Mouse (Mus musculus) heart, adult 8-10 months (tissue): Measurements from ENCODE around the gene H2-Aa. TPM values are rescaled to one million over a fixed set of nuclear protein-coding genes. Genes with fewer than 3 reads are reported as not detected.

Experiments used
- DNase-seq: peaks from one replicate; pipeline ENCODE4 v3.0.0; 2022; ENCODE audit warnings: low spot score
- total RNA-seq, 4 experiments: library from RNA; stranded (reverse); gene quantifications; 2 replicates each; pipeline ENCODE4 v1.2.4; 2022

The H2-Aa gene
- total RNA-seq, 4 experiments from 2014 or later: 15.7 to 28.3 (median 26.7) TPM

GRCm38 (mm10) chr17:34300071-34300470 lies 12.4 kb upstream of the H2-Aa start:
- no peak for DNase-seq

DNA sequence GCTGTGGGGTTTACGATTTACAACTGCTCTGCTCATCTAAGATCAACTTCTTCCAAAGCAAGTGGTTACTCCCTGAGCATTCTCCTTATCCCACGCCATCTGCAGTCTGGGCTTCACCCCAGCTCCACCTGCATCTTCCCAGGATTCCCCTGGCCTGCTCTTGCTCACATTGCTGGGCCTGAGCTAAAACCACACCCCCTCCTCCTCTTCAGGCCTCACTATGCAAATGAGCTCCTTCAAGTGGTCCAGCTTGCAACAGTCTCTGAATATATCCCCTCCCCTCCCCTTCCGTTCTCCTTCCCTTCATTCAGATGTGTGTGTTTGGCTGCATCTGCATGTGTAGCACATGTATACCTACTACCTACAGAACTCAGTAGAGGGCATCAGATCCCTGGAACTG lies 11.7 kb upstream of the H2-Aa start:
- DNase-seq: no peak

GRCm38 (mm10) chr17:34295891-34296794 lies 8.5 kb upstream of the H2-Aa start:
- peak; percentile 87 for DNase-seq

DNA sequence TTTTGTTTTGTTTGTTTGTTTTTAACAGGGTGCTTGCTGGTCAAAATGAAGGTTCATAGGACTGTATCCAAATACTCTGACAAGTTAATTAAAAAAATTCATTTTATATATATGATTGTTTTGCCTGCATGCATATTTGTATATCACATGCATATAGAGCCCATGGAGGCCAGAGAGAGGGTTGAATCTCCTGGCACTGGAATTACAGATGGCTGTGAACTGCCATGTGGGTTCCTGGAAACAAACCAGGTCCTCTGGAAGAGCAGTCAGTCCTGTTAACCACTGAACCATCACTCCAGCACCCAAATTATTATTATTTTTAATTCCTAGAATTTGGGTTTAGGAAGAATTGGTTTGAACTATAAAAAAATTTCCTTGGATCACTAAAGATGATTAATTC lies 7.7 kb upstream of the H2-Aa start:
- no peak for DNase-seq

DNA sequence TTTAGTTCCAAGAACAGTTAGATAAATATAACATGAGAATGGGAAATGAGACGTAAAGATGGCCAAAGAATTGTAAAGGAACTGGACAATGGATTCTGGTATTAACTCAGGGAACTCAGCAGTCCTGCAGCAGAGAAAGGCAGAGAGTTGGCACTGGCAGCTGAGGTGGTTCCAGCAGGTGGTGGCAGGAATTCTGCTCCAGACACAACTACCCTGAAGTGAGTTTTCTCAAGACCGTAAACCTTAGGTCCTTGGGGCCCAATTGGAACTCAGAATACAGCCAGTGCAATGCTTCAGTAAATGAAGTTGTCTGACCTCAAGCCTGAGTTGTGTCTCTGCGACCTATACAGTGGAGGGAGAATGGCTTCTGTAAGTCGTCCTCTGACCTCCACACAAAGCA lies 6.6 kb upstream of the H2-Aa start:
- no peak for DNase-seq

GRCm38 (mm10) chr17:34293533-34293932 lies 5.9 kb upstream of the H2-Aa start:
- no peak for DNase-seq

DNA sequence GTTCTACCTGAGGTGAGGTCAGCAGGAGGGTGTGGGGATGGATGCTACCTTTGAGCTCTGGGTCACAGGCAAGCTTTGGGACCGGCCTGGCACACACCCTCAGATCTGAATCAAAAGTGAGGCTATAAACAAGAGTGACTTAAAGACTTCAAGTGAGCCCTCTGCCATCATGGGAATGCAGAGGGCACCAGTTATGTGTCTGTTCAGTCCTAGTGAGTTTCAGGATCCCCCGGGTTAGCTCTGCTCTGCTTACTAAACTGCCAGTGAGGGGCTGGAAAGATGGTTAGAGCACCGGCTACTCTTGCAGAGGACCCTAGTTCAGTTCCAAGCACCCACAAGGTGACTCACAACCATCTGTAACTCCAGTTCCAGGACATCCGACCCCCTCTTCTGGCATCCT lies 4.9 kb upstream of the H2-Aa start:
- no peak for DNase-seq

DNA sequence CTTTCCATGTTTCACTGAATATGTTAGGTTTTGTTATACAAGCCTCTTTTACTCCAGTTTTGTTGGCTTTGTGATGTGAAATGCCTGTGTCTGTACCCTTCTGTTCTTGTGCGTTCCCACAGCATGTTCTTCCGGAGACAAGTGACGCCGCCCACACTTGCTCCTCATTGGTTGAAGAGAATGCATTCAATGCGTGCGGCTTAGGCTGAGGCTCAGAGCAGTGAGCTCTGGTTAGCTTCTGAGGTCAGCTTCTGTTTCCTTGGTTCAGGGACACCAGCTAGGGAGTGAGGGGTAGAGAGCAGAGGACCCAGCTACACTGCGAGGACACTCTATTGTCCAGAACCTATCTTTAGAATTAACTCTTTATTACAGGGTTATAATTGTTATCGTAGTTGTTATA lies 4.0 kb upstream of the H2-Aa start:
- DNase-seq: peak; percentile 69

DNA sequence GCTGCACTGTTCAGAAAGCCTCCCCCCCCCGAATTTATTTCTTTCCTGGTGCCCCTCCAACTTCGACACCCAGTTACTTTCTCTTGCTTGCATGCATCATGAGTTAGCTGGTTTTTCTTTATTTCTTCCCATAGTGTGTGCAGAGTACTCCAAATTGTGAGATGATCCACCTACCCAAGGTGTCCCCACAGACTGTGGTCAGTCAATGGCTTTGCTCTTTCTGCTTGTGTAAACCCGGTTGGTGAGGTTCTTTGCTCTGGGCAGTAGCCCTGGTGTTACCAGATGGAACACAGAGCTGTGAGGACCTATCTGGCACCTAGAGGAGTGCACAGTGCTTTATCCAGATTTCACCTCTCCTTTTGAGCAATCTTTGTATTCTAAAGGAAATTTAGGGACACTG lies 508 bp upstream of the H2-Aa start:
- no peak for DNase-seq

DNA sequence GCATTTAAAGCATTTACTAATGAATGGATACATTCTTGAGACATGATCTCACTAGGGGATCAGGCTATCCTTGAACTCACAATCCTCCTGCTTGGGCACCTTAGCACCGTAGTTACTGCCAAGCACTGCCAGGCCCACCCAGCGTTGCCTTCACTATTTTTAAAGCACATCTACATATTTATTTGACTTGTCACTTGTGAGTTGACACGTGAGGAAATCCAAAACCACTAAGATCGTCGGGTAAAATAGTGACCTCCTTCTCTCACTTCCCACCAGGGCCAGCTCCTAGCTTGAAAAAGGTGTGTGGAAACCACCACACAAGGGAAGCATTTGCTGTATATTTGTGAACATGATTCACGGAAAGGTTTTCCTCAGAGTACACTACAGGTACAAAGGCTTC lies 624 bp downstream of the H2-Aa start:
- DNase-seq: no peak

GRCm38 (mm10) chr17:34286501-34286900 lies 1.1 kb downstream of the H2-Aa start:
- DNase-seq: no peak

GRCm38 (mm10) chr17:34285848-34286247 lies 1.8 kb downstream of the H2-Aa start:
- no peak for DNase-seq

DNA sequence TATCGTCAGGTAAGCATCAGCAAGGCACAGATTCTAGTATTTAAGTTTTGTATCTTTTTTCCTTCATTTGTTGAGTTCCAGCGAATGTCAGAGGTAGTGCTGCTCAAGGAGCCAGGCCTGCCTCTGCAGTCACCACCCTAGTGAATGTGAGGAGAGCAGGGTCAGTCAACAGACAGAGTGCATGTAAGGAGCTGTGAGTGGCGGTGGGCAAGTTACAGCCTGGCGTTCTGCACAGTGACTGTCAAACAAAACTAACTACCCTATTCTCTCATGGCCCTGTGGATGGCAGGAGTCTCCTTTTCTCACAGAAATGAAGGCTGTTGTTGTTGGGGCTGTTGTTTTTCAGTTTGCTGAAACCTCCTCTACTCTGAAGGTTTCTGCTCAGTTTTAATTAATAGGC lies 2.3 kb downstream of the H2-Aa start:
- no peak for DNase-seq

DNA sequence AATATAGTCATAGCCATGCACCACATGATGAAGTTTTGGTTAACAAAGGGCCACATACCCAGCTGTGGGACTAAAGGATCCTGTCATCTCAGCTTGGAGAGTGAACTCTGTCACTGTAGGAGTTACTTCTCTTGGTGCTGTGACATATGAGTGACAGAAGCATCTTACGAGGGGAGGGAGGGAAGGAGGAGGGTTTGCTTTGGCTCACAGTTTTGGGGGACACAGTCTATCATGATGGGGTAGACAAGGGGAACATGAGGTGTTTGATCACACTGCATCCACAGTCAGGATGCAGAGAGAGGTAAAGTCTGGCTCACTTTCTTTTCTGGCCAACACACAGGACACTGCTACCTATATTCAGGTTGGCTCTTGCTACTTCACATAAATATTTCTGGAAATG lies 5.8 kb downstream of the H2-Aa start:
- no peak for DNase-seq

GRCm38 (mm10) chr17:34280499-34281038 lies 7.1 kb downstream of the H2-Aa start:
- no peak for DNase-seq

DNA sequence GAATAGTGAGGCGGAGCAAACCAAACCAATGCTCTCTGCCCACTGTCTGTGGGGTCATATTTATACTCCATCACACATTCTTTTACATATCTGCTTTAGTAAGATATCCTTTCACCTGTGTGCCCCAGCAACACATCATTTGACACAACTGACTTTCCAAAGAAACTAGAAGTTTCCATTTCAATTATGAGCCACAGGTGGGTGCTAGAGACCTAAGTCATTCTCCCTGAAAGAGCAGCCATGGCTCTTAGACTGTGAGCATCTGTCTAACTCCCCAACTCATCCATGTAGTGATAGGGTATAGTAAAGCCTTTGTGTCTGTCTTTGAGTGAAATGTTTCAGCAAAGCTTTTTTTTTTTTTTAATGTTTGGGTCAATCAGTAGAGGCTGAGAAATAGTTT lies 15.5 kb downstream of the H2-Aa start:
- DNase-seq: no peak

DNA sequence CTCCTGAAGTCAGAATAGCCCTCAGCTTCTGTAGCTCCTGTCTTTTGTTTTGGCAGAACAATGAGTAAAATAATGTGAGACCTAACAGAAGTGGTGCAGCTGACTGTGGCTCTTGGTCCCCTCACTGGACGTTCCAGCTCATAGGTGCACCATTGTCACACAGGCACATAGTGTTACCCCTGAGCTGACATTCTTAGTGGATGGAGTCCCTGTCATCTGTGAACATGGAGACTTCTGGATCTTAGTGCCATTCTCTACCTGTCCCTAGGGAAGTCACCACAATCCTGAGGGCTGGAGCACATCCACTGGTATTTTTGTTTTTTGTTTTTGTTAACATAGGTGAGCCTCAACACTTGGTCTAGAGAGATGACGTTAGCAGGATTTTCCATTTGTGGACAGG lies 16.7 kb downstream of the H2-Aa start:
- no peak for DNase-seq

- no peak for DNase-seq
These were observed 17.4 kb downstream of the H2-Aa start for GRCm38 (mm10) chr17:34270230-34270629.

DNA sequence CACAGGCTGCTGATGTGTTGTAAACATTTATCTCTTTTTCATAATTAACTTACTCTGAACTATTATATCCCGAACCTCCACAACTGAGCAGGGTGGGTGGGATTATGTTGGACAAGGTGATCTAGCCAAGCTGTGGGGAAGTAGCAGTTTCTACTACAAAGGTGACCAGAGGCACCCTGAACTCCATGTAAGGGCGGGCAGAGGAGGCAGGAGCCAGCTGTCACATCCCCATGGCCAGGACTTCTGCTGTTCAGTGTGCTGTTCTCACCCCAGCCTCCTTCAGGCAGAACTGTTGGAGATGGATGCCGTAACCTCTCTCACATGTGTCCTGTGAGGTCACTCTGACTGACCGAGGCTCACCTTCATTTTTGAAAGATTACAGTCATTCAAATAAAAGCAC lies 17.8 kb downstream of the H2-Aa start:
- no peak for DNase-seq

GRCm38 (mm10) chr17:34268748-34269147 lies 18.9 kb downstream of the H2-Aa start:
- DNase-seq: no peak

DNA sequence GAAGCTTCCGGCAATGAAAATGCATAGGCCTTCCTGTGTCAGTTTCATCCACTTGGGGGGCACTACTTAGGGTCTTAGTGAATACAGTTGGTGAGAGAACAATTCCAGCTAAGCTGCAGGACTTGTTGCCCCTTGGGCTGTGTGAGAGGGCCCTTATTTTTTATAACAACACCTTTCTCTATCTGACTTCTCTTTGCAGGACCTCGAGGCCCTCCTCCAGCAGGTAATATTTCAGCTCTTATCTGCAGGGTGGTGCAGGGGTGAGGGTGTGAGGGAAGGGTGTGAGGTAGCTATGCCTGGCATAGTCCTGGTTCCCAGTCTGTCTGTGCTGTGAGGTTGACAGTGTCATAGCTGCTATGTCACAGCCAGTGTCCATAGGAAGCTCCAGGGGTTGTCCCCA lies 19.4 kb downstream of the H2-Aa start:
- no peak for DNase-seq

GRCm38 (mm10) chr17:34264452-34265351 lies 22.9 kb downstream of the H2-Aa start:
- no peak for DNase-seq
